Mouse (Mus musculus): ENCODE results near the gene Mepce.

DNA sequence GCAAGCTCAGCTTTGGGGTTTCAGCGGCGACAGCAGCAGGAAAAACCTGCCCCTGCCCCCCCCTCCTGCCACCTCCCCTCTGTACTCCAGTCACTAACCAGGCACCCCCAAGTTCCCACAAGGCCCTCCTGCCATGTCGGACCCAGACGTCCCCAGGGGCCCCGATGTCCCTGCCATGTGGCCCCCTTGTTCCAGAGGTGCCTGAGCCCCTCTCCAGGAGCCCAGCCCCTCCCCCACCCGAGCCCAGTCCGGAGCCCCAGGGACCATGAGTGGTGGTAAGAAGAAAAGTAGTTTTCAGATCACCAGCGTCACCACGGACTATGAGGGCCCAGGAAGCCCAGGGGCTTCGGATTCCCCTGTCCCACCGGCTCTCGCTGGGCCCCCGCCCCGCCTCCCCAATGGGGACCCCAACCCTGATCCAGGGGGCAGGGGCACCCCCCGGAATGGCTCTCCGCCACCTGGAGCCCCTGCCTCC lies 40.6 kb downstream of the Mepce start:
- TF ChIP-seq ZNF384 (IDR thresholded peaks at IDR 0.05; ENCODE audit: low read depth, low read length) (no peak), ZC3H11A (IDR thresholded peaks at IDR 0.05; ENCODE audit: borderline replicate concordance, low read depth, low read length) (no peak), CHD2 (IDR thresholded peaks at IDR 0.05; ENCODE audit: low read depth, low read length) (no peak)

Data from ES-E14 (cell line).